Mouse (Mus musculus) cerebellum, adult 9-11 months (tissue): ENCODE results near the gene Maml2.

Source experiments
- DNase-seq: peaks from one replicate; pipeline ENCODE4 v3.0.0; 2022

Gene Maml2

GRCm38 (mm10) chr9:13623892-13624422, 326.2 kb downstream of the Maml2 start:
- DNase-seq: no peak

- peak; percentile 60 for DNase-seq
Measured at GRCm38 (mm10) chr9:13624780-13625179, 327.0 kb downstream of the Maml2 start.

GRCm38 (mm10) chr9:13625215-13625614, 327.5 kb downstream of the Maml2 start:
- no peak for DNase-seq

GRCm38 (mm10) chr9:13626480-13626879, 328.7 kb downstream of the Maml2 start:
- no peak for DNase-seq

- no peak for DNase-seq
Measured at GRCm38 (mm10) chr9:13633371-13633770, 335.6 kb downstream of the Maml2 start.

- DNase-seq: no peak
Measured at GRCm38 (mm10) chr9:13639655-13640054, 341.9 kb downstream of the Maml2 start.

- peak; percentile 63 for DNase-seq
Measured at GRCm38 (mm10) chr9:13645153-13645552, 347.4 kb downstream of the Maml2 start.

GRCm38 (mm10) chr9:13651065-13651464, 353.3 kb downstream of the Maml2 start:
- DNase-seq: no peak

- no peak for DNase-seq
Measured at GRCm38 (mm10) chr9:13651828-13652227, 354.1 kb downstream of the Maml2 start.

GRCm38 (mm10) chr9:13652389-13652877, 354.7 kb downstream of the Maml2 start:
- DNase-seq: no peak

GRCm38 (mm10) chr9:13652917-13653316, 355.2 kb downstream of the Maml2 start:
- peak; percentile 41 for DNase-seq

- DNase-seq: no peak
Measured at GRCm38 (mm10) chr9:13661768-13662623, 364.2 kb downstream of the Maml2 start.

GRCm38 (mm10) chr9:13665487-13665969, 367.8 kb downstream of the Maml2 start:
- no peak for DNase-seq

GRCm38 (mm10) chr9:13667955-13668354, 370.2 kb downstream of the Maml2 start:
- no peak for DNase-seq

GRCm38 (mm10) chr9:13668742-13669141, 371.0 kb downstream of the Maml2 start:
- no peak for DNase-seq

- peak; percentile 85 for DNase-seq
Measured at GRCm38 (mm10) chr9:13671125-13671769, 373.5 kb downstream of the Maml2 start.

- DNase-seq: no peak
Measured at GRCm38 (mm10) chr9:13673304-13673703, 375.5 kb downstream of the Maml2 start.

GRCm38 (mm10) chr9:13678026-13678425, 380.3 kb downstream of the Maml2 start:
- DNase-seq: no peak

GRCm38 (mm10) chr9:13679696-13680095, 381.9 kb downstream of the Maml2 start:
- no peak for DNase-seq

- DNase-seq: no peak
Measured at GRCm38 (mm10) chr9:13681147-13681546, 383.4 kb downstream of the Maml2 start.

GRCm38 (mm10) chr9:13681581-13682038, 383.9 kb downstream of the Maml2 start:
- DNase-seq: peak; percentile 71

GRCm38 (mm10) chr9:13684327-13684934, 386.7 kb downstream of the Maml2 start:
- no peak for DNase-seq
